Mouse (Mus musculus): Measurements from ENCODE around the gene Ccser1. TPM values are rescaled to one million over a fixed set of nuclear protein-coding genes. Genes with fewer than 3 reads are reported as not detected.

Ccser1 gene
- under 1 TPM in 1 of 2 experiments, not detected in 1; 0.64 TPM for total RNA-seq (2023)

GRCm38 (mm10) chr6:61179949-61180755 is at the start of gene Ccser1:
Gene Ccser1, plus strand, starts transcription at chr6:61180324.

Data from T-cell, adult 66 days (primary cell).